Mouse (Mus musculus) megakaryocyte, embryonic 14.5 days (primary cell): ENCODE measurements around the gene Car10. TPM values are rescaled to one million over a fixed set of nuclear protein-coding genes. Genes with fewer than 3 reads are reported as not detected.

Source experiments
- H3K27me3 ChIP-seq: replicated peaks from 2 replicates; pipeline ENCODE3; 2012; ENCODE audit warnings: inconsistent platforms
- H3K36me3 ChIP-seq: replicated peaks from 2 replicates; pipeline ENCODE3; 2012; ENCODE audit warnings: low read length, inconsistent platforms, mixed read lengths
- H3K4me1 ChIP-seq: 2 replicates; pipeline ENCODE4 v1.6.1; 2012; ENCODE audit warnings: inconsistent platforms
- H3K4me3 ChIP-seq: replicated peaks from 2 replicates; pipeline ENCODE3; 2012; ENCODE audit warnings: moderate library complexity, mild to moderate bottlenecking, inconsistent platforms
- H3K9me3 ChIP-seq: 2 replicates; pipeline ENCODE4 v1.6.1; 2012; ENCODE audit warnings: inconsistent platforms
- FLI1 ChIP-seq: IDR thresholded peaks from 2 replicates; pipeline ENCODE4 v1.6.1; 2012; ENCODE audit warnings: low read length, inconsistent platforms, mixed read lengths
- GATA1 ChIP-seq: IDR thresholded peaks from 3 replicates; pipeline ENCODE4 v1.6.1; 2012; ENCODE audit warnings: mixed read lengths, low read length, inconsistent platforms, borderline replicate concordance
- polyA plus RNA-seq: library from polyadenylated mRNA; stranded (reverse); fragments of >175 nt; gene quantifications from 2 replicates; pipeline ENCODE4 v1.2.3, GENCODE M21; 2012; ENCODE audit warnings: low replicate concordance; ENCODE audit not compliant: insufficient read depth

The Car10 gene
- polyA plus RNA-seq, 1 experiment = not detected

GRCm38 (mm10) chr11:93434997-93435915, 337.4 kb downstream of the Car10 start:
- H3K9me3 ChIP-seq = 0 out of 2 replicates have a peak, but pooled peaks cover 5% of the 10 kb centered on the region
- no peaks in the 10 kb centered on the region for H3K36me3 ChIP-seq
- H3K27me3 ChIP-seq = no peaks in the 10 kb centered on the region
- no peaks in the 10 kb centered on the region for H3K4me1 ChIP-seq
- no peak overlapping the region for H3K4me3 ChIP-seq
- no peak for TF ChIP-seq GATA1
- no peak for TF ChIP-seq FLI1

- H3K36me3 ChIP-seq = no peaks in the 10 kb centered on the region
- H3K4me3 ChIP-seq = no peak overlapping the region
- H3K27me3 ChIP-seq = no peaks in the 10 kb centered on the region
- H3K9me3 ChIP-seq = no peaks in the 10 kb centered on the region
- no peaks in the 10 kb centered on the region for H3K4me1 ChIP-seq
- TF ChIP-seq GATA1 = no peak
- no peak for TF ChIP-seq FLI1
These were observed 339.1 kb downstream of the Car10 start for GRCm38 (mm10) chr11:93436892-93437291.

DNA sequence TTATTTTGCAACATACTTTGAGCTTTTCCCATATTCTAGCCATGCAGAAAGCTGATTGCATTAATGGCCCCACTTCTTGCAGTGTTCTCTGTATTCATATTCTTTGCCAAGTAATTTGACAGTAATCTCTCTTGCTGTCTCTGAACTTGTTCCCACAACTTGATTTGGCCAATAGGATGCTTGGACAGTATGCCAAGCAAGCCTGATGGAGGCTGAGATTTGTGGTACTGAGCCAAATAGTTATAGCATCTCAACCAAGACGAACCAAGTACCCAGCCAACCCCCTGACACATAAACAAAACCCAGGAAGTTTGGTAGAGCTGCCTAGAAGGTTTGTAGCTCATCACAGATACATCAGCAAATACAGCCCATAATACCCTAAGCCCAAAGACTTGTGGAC, 342.6 kb downstream of the Car10 start:
- no peaks in the 10 kb centered on the region for H3K36me3 ChIP-seq
- no peak for TF ChIP-seq FLI1
- no peak for TF ChIP-seq GATA1
- no peaks in the 10 kb centered on the region for H3K27me3 ChIP-seq
- H3K9me3 ChIP-seq = no peaks in the 10 kb centered on the region
- H3K4me1 ChIP-seq = no peaks in the 10 kb centered on the region
- no peak overlapping the region for H3K4me3 ChIP-seq

- Histone ChIP-seq H3K9me3 (no peaks in the 10 kb centered on the region), H3K36me3 (no peaks in the 10 kb centered on the region), H3K4me3 (no peak overlapping the region), H3K4me1 (no peaks in the 10 kb centered on the region), H3K27me3 (no peaks in the 10 kb centered on the region)
- TF ChIP-seq FLI1 = no peak
- TF ChIP-seq GATA1 = no peak
These were observed 345.9 kb downstream of the Car10 start for GRCm38 (mm10) chr11:93443777-93444176.

DNA sequence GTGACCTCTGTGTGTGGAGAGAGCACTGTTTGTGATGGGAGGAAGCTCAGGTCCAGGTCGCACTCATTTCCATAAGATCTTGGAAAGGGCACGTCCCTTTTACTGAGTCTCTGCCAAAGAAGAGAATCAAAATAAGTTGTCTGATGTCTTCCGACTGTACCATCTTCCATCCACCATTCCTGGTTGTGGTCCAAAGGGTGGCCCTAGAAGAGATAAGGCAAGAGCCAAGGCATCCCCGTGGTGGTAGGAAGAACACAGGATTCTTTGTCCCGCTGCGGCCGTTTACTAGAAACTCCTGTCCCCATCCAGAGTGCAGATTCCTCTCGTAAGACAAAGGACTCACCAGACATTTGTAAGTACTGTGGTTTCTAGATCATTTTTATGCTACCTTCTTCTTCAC, 346.9 kb downstream of the Car10 start:
- Histone ChIP-seq H3K4me3 (no peak overlapping the region), H3K27me3 (no peaks in the 10 kb centered on the region), H3K36me3 (no peaks in the 10 kb centered on the region), H3K9me3 (no peaks in the 10 kb centered on the region), H3K4me1 (no peaks in the 10 kb centered on the region)
- TF ChIP-seq FLI1 (no peak), GATA1 (no peak)

GRCm38 (mm10) chr11:93447566-93447965, 349.7 kb downstream of the Car10 start:
- no peak overlapping the region for H3K4me3 ChIP-seq
- H3K9me3 ChIP-seq = 0 out of 2 replicates have a peak, but pooled peaks cover 6% of the 10 kb centered on the region
- TF ChIP-seq FLI1 = no peak
- no peak for TF ChIP-seq GATA1
- no peaks in the 10 kb centered on the region for H3K4me1 ChIP-seq
- H3K36me3 ChIP-seq = no peaks in the 10 kb centered on the region
- H3K27me3 ChIP-seq = no peaks in the 10 kb centered on the region

DNA sequence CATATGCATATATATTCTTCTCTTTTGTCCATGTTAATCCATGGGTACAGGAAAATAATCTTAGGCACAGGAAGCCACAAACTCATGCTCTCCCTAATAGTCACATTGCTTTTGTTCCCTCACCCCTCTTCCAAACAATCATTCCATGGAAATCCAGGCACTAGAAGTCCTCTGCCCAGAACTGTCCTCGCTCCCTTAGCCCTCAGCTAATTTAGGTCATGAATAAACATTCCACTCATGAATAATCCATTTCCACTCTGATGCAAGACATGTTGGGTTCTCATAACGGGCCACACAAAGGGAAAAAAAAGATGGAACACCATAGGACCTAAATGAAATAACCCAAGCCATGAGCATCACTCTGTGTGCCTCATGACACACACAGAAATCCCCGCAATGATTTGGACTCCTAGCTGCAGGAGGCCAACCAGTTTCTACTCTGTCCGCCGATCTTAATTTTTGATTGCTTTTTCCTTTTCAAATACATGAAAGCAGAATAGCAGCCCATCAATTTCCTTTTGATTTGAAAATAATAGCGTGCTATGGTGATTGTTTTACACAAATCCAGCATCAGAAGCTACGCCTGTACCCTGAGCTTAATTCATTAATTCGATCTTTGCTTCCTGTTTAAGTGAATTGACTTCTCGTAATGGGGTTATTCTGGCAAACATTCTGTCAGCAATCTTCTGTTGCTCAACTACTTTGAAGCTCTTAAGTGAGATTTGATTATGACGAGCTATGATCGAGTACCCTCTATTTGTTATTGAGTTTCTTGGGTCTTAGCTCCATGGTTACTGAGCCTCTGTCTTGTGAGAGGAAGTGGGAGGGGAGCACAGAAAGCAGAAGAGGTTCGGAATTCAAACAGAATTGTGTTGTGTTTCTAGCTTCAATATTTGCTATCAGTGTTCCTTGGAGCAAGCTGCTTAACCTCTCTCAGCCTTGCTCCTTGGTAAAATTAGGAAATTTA, 350.7 kb downstream of the Car10 start:
- TF ChIP-seq GATA1 = no peak
- TF ChIP-seq FLI1 = no peak
- no peak overlapping the region for H3K4me3 ChIP-seq
- H3K4me1 ChIP-seq = no peaks in the 10 kb centered on the region
- no peaks in the 10 kb centered on the region for H3K36me3 ChIP-seq
- 0 out of 2 replicates have a peak, but pooled peaks cover 6% of the 10 kb centered on the region for H3K9me3 ChIP-seq
- H3K27me3 ChIP-seq = no peaks in the 10 kb centered on the region

GRCm38 (mm10) chr11:93450535-93450934, 352.7 kb downstream of the Car10 start:
- TF ChIP-seq GATA1 (no peak), FLI1 (no peak)
- Histone ChIP-seq H3K27me3 (no peaks in the 10 kb centered on the region), H3K4me3 (no peak overlapping the region), H3K9me3 (0 out of 2 replicates have a peak, but pooled peaks cover 6% of the 10 kb centered on the region), H3K4me1 (no peaks in the 10 kb centered on the region), H3K36me3 (no peaks in the 10 kb centered on the region)

GRCm38 (mm10) chr11:93466221-93466620, 368.4 kb downstream of the Car10 start:
- H3K36me3 ChIP-seq = no peaks in the 10 kb centered on the region
- no peak overlapping the region for H3K4me3 ChIP-seq
- H3K27me3 ChIP-seq = no peaks in the 10 kb centered on the region
- no peaks in the 10 kb centered on the region for H3K9me3 ChIP-seq
- no peak for TF ChIP-seq GATA1
- TF ChIP-seq FLI1 = no peak
- no peaks in the 10 kb centered on the region for H3K4me1 ChIP-seq
